Mouse (Mus musculus) liver (tissue): ENCODE data around the gene Stambp.

ENCODE experiments used
- DNase-seq: peaks from one replicate; pipeline ENCODE4 v3.0.0-alpha.2; 2020; ENCODE audit warnings: mixed read lengths

Stambp gene

DNA sequence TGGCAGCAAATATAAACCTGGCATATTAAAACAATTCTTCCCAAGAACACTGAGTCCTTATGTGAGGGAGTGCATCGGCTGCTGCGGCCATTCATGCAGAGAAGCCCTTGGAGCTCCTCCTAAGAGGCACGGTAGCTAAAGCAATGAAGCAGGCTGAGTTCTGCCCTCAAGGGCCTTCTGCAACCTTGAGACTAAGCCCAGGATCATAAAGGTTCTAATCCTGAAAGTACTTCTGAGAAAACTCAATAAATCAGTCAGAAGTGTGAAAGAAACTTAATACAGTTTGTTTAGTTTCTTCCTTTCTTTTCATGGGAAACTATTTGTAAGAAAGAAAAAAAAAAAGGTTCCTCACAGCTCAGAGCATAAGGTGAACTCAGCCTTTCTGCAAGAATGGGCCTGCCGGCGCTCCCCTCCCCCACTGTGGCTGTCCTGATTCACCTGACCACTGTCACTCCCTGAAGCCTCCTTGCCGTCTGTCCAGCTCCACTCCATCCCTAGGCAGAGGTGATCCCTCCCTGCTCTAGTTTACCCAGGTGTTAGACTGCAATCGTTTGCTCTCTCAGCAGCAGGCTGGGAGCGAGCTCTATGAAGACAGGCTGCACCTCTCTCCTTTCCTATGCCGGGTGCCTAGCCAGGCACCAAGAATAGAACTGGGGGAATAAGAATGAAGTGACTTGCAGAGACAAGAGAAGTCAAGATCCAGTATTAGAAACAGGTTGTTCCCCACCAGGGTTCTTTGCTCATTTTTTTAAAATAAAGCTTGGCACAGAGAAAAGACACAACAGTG lies 70.8 kb downstream of the Stambp start:
- no peak for DNase-seq

DNA sequence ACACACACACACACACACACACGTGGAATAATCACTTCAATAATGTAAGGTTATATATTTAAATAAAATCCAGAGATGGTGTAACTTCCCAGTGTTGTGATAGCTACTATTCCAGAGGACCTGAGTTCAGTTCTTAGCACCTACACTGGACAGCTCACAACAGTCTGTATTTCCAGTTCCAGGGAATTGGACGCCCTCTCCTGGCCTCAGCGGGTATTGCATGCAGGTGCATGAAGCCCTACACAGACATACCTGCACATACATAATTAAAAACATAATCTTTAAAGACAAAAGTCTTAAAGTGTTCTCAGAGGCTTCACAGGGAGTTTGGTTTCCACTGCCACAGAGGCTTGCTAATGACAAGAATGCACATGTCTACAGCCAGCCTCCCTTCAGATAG lies 72.1 kb downstream of the Stambp start:
- no peak for DNase-seq

DNA sequence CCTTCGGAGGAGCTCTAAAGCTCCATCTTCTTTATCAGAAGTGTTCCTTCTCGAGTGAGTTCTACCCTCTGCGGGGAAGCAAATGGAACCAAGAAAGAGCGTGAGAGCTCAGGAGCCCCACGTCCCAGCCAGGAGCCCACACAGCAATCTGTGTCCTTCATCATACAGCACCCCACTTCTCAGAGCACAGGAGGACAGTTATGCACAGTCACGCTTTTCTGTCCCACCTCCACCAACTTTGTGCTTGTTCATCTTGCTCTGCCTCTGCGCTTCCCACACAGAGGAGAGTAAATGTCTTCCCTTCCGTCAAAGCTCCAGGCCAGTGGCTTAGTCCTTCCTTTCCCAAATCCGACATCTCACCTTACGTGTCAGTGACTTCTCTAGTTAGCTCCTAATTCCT lies 73.5 kb downstream of the Stambp start:
- DNase-seq = no peak

GRCm38 (mm10) chr6:83496753-83497710 lies 75.5 kb downstream of the Stambp start:
- DNase-seq = no peak

GRCm38 (mm10) chr6:83496009-83496752 lies 76.3 kb downstream of the Stambp start:
- no peak for DNase-seq
